Mouse (Mus musculus) layer of hippocampus, adult 9-10 months (tissue): ENCODE measurements around the gene Ube2h.

Experiments used
- DNase-seq: peaks from one replicate; pipeline ENCODE4 v3.0.0; 2022; ENCODE audit warnings: low spot score

Gene Ube2h

DNA sequence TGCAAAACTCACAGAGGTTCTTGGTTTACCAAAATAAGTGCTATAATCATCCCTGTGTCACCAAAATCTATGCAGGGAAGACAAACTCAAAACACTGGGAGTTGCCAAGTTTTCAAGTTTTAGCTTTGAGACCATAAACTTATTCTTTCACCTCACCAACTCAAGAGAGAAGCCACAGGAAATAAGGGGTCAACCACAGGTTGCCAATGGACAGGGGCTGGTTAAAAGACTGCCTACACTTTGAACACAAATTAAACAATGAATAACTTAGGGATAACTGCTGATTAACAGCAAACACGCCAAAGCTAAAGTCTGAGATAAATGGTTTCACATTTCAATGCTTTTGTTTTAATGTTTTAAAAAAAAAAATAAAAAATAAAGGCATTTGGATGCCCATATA is 5.2 kb downstream of the Ube2h start:
- DNase-seq: no peak

- no peak for DNase-seq
Observed at GRCm38 (mm10) chr6:30292579-30292978, 11.8 kb downstream of the Ube2h start.

GRCm38 (mm10) chr6:30287958-30288357 is 16.4 kb downstream of the Ube2h start:
- DNase-seq: no peak

GRCm38 (mm10) chr6:30286642-30287041 is 17.7 kb downstream of the Ube2h start:
- no peak for DNase-seq

DNA sequence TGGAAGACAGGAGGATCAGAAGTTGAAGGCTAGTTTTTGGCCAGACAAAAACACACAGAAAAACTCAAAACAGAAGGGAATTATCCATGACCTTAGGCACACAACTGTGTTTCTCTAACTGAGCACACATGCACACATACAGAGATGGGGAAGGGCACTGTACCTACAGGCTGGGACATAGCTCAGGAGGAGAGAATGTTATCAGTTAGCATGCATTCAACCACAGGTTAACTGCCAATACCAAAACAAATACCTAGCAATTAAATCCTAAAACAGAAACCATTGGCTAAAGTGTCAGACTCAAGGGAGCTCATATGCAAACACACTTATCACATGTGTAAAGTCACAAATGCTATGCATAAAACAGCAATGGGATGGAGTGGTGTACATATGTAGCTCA is 20.2 kb downstream of the Ube2h start:
- DNase-seq: no peak

- DNase-seq: no peak
Observed at GRCm38 (mm10) chr6:30282361-30282760, 22.0 kb downstream of the Ube2h start.

- DNase-seq: no peak
Observed at GRCm38 (mm10) chr6:30278374-30278773, 26.0 kb downstream of the Ube2h start.

DNA sequence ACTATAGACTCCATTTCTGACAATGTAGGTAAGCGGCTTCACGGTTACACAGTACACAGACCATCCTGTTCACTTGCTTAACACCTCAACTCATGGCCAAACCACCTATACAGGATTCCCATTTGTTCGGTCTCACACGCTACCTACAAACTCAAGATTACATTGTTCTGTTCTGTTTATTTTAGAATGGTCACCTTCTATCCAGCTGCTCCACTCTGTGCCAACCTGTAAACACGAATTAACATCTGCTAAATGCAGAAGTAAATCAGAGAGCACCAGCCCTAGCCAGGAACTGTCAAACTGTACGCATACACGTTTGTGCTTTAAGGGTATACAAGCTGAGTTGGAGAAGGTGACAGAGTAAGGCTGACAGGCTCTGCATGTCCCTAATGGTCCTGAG is 27.5 kb downstream of the Ube2h start:
- no peak for DNase-seq

- DNase-seq: no peak
Observed at GRCm38 (mm10) chr6:30276375-30276774, 28.0 kb downstream of the Ube2h start.

- DNase-seq: no peak
Observed at GRCm38 (mm10) chr6:30275159-30275847, 29.0 kb downstream of the Ube2h start.

DNA sequence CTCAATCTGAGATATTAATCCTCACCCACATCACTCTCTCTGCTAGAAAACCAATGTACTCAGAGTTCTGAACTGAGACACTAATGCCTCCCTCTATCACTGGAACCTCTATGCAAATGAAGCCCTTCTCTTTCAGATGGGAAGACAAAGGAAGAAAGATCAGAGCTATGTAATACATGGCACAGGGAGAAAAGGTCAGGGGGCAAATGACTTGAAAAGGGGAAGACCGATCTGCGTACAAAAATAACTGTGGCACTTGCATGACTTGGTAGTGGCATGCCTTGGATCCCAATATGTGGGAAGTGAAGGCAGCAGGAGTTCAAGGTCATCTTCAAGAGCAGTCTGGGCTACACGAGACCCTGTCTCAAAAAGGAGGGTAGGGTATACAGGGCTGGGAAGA is 31.4 kb downstream of the Ube2h start:
- DNase-seq: no peak

DNA sequence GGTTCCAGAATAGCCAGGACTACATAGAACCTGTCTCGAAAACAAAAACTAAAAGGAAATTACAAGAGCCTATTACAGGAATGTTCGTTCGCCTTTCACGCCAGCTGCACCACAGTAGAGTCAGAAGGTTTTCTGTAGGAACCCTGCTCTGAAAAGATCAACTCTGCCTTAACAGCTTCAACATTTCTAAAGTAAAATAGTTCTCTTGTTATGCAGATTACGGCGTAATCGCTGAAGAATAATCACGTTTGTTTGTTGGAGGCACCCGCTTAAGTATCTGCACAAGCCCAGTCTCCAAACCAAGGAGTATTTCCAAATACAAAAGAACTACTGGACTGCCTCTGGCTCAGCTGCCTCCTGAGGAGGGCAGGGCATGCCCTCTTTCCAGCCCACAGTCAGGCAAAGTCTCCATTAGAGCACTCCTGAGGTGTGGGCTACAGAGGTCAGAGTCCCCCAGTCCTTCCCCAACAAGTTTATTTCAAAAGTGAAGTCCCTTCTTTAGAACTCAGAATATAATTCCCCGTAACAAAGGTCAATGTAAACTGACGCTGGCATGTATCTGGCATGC is 31.9 kb downstream of the Ube2h start:
- DNase-seq: no peak

DNA sequence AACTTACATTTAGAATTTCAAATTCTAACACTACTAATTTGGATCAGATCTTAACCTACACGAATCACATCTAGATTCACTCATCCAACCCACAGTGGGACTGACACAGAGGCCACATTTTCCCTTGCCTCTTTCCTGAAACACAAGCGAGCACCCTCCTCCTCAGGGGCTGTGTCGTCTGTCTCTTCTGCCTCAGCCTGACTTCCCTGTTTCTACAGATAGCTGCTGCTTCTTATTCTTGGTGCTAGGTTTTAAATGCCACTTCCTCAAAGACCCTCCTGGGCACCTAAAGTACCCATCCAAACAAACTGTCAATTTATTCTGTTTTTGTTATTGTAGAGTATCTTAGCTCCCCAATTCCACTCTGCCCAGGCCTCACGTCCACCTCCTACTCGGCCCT is 34.5 kb downstream of the Ube2h start:
- DNase-seq: no peak

- DNase-seq: no peak
Observed at GRCm38 (mm10) chr6:30267486-30267885, 36.9 kb downstream of the Ube2h start.

GRCm38 (mm10) chr6:30265402-30265801 is 38.9 kb downstream of the Ube2h start:
- DNase-seq: no peak

GRCm38 (mm10) chr6:30263053-30263452 is 41.3 kb downstream of the Ube2h start:
- no peak for DNase-seq

- no peak for DNase-seq
Observed at GRCm38 (mm10) chr6:30259271-30259670, 45.1 kb downstream of the Ube2h start.

DNA sequence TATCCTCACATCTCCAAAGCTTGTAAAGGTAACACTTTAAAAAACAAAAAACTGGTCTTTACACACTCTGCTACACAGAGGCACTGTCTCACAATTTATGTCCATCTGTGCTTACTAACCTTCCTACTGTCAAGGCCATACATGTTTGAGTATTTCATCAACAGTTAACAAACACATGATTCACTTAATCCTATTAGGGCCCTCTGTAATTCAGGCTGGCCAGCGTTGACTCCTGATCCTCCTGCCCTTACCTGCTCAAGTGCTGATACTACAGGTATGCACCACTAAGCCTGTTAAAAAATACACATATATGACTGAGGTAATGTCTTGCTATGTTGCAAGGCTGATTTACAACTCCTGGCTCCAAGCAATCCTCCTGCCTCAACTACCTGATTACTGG is 46.4 kb downstream of the Ube2h start:
- DNase-seq: no peak

GRCm38 (mm10) chr6:30255846-30256245 is 48.5 kb downstream of the Ube2h start:
- no peak for DNase-seq

GRCm38 (mm10) chr6:30252271-30253010 is 51.9 kb downstream of the Ube2h start:
- DNase-seq: no peak

DNA sequence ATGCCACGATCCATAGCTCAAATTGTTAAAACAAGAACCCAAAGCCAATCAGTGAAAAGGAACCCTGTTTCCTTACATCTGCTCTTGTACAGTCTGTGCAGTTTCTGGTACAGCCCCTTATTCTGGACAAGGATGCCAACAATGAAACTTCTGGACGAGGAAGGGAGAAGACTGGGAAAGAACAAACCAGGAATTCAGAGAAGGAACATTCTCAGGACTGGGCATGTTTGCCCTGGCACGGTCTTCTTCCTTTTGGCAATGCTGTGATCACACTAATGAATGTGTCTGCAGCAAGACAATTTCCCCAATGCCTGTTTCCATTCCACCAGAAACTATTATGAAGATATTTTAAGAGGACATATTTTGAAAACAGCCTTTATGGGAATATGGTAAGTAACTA is 55.6 kb downstream of the Ube2h start:
- no peak for DNase-seq

DNA sequence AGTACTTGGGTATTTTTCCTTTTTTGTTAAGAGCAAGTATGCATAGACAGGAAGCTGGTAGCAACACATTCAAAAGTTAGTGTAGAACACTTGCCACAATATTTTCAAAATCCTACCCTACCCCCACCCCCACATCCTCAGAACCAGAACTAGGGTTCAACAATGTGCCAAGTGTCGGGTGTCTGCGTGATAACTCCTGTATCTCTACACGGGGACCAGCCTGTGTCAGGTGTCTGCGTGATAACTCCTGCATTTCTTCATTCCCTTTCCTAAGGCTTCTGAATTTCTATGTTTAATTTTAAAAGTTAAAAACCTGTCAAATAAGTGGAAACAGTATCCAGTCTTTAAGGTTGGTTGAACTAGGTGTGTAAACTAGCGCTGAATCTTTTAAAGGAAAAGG is 58.4 kb downstream of the Ube2h start:
- DNase-seq: no peak

DNA sequence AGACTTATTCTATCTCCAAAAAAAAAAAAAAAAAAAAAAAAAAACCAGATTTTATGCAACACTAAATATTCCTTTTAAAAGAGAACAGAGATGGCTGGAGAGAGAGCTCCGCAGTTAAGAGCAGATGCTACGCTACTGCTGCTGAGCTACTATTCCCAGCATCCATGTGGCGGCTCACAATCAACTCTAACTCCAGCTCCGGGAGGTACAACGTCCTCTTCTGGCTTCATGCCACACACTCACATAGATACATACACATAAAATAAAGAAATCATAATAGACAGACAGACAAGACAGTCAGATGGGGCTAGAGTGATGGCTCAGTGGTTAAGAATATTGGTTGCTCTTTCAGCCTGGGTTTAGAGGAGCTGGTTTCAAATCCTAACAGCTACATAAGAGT is 58.9 kb downstream of the Ube2h start:
- no peak for DNase-seq
